Mouse (Mus musculus): ENCODE measurements around the gene Crnkl1.

DNA sequence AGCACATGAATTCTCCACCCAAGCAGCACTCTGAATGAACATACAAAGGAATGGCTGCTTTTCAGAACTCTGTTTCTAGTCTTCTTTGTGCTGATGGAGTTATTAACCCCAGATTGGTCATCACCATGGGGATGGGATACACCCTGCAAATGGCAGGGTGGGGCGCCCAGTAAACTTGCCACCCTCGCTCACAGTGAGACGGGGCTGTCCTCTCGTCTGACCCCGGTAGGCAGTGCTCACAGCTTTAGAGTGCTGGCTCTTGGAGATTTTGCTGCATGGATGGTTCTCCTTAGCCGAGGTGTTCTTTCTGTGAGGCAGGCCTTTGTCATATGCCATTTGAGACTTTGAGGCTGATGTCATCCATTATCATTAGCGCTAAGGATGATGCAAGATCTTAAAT is 23.7 kb upstream of the Crnkl1 start:
- TF ChIP-seq POLR2A (IDR thresholded peaks at IDR 0.05; ENCODE audit: borderline replicate concordance, control insufficient read depth, low read depth, low read length) (no peak), CTCF (IDR thresholded peaks at IDR 0.05; ENCODE audit: control insufficient read depth, insufficient read depth, low read length) (no peak)
